Mouse (Mus musculus): ENCODE results near the gene Baiap3.

Baiap3 gene

DNA sequence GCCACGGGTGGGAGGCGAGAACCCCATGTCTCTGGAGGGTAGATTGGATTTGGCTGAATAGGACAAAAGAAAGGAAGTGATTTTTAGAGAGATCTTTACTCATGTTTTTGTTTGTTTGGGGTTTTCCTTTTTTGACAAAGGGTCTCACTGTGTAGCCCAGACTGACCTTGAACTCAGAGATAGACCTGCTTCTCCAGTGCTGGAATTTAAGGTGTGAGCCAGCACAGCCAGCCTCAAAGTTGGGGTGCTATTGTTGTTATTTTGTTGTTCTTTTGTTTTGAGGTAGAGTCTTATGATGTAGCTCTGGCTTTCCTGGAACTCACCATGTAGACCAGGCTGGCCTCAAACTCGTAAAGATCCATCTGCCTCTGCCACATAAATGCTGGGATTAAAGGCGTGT lies 53.8 kb downstream of the Baiap3 start:
- DNase-seq: no peak
